Mouse (Mus musculus) C2C12 (cell line): ENCODE measurements around the gene Agt.

ENCODE experiments used
- CTCF ChIP-seq: IDR thresholded peaks from one replicate; pipeline ENCODE4 v1.5.1; 2011; ENCODE audit not compliant: control insufficient read depth, insufficient read depth, insufficient read length
- FOSL1 ChIP-seq: IDR thresholded peaks from one replicate; pipeline ENCODE4 v1.8.0; 2011; ENCODE audit warnings: mild to moderate bottlenecking, low read length; ENCODE audit not compliant: poor library complexity, insufficient read depth, severe bottlenecking
- MYOD1 ChIP-seq: IDR thresholded peaks from one replicate; pipeline ENCODE4 v1.6.1; 2011; ENCODE audit warnings: low read depth; ENCODE audit not compliant: control insufficient read depth, insufficient read length

DNA sequence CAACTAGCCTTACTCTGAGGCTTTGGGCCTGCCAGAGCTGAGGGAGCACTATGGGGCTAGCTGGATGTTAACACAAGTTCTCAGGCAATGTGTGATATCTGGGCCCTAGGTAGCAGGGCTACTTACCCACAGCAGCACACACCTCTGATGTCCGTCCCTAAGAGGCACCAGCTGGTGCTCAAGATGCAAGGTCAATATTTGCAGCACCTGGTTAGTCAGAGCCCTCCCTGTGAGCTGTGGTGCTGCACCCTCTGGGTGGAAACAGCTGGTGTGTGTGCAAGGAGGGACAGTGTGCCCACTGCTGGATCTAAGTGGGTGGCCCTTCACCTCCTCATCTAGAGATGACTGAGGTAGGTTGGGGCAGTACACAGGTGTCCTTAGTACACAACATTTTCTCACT is 7.2 kb upstream of the Agt start:
- TF ChIP-seq CTCF (no peak), MYOD1 (no peak), FOSL1 (no peak)
